Mouse (Mus musculus) liver, adult (tissue): ENCODE results near the gene Cbfa2t2.

Experiments
- GATA4 ChIP-seq: IDR thresholded peaks from 2 replicates; pipeline ENCODE4 v1.6.1; 2014; ENCODE audit warnings: mild to moderate bottlenecking, low read length; ENCODE audit not compliant: insufficient replicate concordance

The Cbfa2t2 gene

DNA sequence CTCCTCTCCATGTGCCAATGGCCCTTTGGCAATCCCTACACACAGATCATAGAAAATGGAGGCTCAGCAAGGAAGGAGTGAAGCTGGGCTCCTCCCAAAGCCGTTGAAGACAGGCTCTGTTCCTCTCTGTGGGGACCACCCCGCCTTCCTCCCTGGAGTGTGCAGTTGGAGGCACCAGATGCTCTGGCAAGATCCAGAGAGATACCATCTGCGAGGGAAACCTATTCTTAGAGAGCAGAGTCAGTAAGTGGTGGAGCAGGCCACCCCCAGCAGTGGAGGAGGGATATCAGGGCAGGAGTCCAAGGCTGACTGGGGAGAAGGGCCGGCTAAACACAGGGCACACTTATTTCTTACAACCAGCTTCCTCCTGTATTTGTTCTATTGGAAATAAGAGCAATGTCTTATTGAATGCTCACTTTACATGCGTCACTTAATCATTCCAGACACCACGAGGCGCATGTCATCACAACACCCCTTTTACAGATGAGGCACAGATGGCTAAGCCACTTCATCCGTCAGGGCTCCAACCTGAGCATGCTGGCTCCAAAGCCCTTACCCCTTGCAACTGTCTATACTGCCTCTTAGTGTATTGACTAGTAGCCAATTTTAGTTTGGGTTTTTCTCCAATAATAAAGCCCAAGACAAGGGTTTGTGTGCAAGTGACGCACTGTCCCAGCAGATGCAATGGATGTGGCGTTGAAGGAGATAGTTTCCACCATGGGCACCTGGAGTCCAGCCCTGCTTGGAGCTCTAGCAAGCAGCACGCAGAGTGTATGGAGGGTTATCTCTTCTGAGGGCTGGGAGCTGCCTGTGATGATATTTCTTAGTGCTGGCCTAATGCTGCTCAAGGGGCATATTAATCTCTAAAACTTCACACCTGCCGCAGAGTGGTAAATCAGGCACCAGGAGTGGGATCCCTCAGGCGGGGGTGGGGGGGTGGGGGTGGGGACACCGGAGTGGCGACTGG, 147.9 kb downstream of the Cbfa2t2 start:
- no peak for TF ChIP-seq GATA4

- no peak for TF ChIP-seq GATA4
These were observed 148.8 kb downstream of the Cbfa2t2 start for GRCm38 (mm10) chr2:154584931-154585601.

- no peak for TF ChIP-seq GATA4
These were observed 150.1 kb downstream of the Cbfa2t2 start for GRCm38 (mm10) chr2:154586405-154586804.
